Mouse (Mus musculus): Measurements from ENCODE around the gene Rbm47. TPM values are rescaled to one million over a fixed set of nuclear protein-coding genes. Genes with fewer than 3 reads are reported as not detected.

Gene Rbm47
- polyA plus RNA-seq, 1 experiment from 2014 or later: 2.0 TPM

DNA sequence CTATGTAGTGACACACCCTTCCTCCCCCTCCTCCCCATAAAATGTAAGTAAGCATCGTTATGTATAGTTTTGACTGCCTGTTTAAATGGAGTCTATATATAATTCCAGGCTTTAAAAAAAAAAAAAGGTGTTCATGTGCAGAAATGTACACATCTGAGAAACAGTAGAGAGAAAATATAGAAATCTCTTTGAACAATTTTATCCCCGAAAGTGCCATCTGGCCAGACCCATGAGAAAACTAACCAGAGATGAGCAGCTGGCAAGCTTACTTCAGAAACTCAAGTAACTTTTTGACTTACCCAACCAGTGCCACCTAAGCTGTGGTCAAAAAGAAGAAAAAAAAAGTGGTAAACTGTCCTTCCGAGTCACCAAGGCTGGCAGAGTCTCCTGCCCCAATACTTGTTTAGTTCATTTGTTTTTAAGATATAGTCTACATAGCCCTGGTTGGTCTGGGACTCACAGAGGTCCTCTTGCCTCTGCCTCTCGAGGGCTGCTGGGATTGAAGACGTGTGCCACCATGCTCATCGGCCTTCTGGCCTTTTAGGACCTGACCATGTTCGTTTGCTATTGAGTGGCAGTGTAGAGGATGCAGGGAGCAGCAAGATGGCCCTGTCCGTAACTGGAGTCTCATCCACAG is 4.3 kb downstream of the Rbm47 start:
- Histone ChIP-seq H3K9ac (replicated peaks; ENCODE audit: low read depth, low read length) (no peak overlapping the region), H3K27me3 (replicated peaks; ENCODE audit: control insufficient read depth, insufficient read depth, low read length) (no peaks in the 10 kb centered on the region), H3K27ac (ENCODE audit: low read length) (no peak overlapping the region), H3K4me1 (replicated peaks; ENCODE audit: control insufficient read depth, insufficient read depth, low read length) (no peaks in the 10 kb centered on the region), H3K9me3 (ENCODE audit: control insufficient read depth, low read length) (no peaks in the 10 kb centered on the region), H3K36me3 (ENCODE audit: control insufficient read depth, insufficient read depth) (no peaks in the 10 kb centered on the region), H3K4me2 (ENCODE audit: low read length) (no peak overlapping the region), H3K4me3 (replicated peaks; ENCODE audit: low read length) (no peak overlapping the region)
- no peak for ATAC-seq
- 92% methylated on average over 8 of the region's 8 CpGs for WGBS

DNA sequence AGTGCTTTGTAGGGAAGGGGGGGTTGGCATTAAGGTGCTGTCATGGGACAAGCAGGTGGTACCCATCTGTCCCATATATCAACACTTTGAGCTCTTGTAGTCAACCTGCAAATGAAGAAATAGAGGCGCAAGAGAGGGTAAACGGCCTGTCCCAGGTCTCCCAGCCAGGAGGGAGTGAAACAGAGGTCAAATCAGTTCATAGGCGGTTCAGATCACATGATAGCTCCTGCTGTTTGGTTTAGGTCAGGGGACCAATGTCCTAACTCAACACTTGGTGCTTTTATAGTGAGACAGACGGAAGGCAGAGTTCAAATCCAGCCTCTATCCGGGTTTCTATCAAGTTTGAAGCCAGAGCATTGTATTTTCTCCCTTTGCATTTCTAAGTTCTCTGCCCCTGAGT is 6.0 kb downstream of the Rbm47 start:
- H3K4me1 ChIP-seq (replicated peaks; ENCODE audit: control insufficient read depth, insufficient read depth, low read length): no peaks in the 10 kb centered on the region
- no peaks in the 10 kb centered on the region for H3K9me3 ChIP-seq (ENCODE audit: control insufficient read depth, low read length)
- no peaks in the 10 kb centered on the region for H3K36me3 ChIP-seq (ENCODE audit: control insufficient read depth, insufficient read depth)
- H3K4me3 ChIP-seq (replicated peaks; ENCODE audit: low read length): no peak overlapping the region
- H3K4me2 ChIP-seq (ENCODE audit: low read length): no peak overlapping the region
- WGBS: 88% methylated on average over 5 of the region's 5 CpGs
- H3K27ac ChIP-seq (ENCODE audit: low read length): no peak overlapping the region
- H3K27me3 ChIP-seq (replicated peaks; ENCODE audit: control insufficient read depth, insufficient read depth, low read length): no peaks in the 10 kb centered on the region
- no peak for ATAC-seq
- no peak overlapping the region for H3K9ac ChIP-seq (replicated peaks; ENCODE audit: low read depth, low read length)

- Histone ChIP-seq H3K9ac (replicated peaks; ENCODE audit: low read depth, low read length) (no peak overlapping the region), H3K4me1 (replicated peaks; ENCODE audit: control insufficient read depth, insufficient read depth, low read length) (no peaks in the 10 kb centered on the region), H3K9me3 (ENCODE audit: control insufficient read depth, low read length) (no peaks in the 10 kb centered on the region), H3K27ac (ENCODE audit: low read length) (no peak overlapping the region), H3K4me2 (ENCODE audit: low read length) (no peak overlapping the region), H3K36me3 (ENCODE audit: control insufficient read depth, insufficient read depth) (no peaks in the 10 kb centered on the region), H3K4me3 (replicated peaks; ENCODE audit: low read length) (no peak overlapping the region), H3K27me3 (replicated peaks; ENCODE audit: control insufficient read depth, insufficient read depth, low read length) (no peaks in the 10 kb centered on the region)
- 80% methylated on average over 4 of the region's 4 CpGs for whole genome bisulfite sequencing
- no peak for ATAC-seq
Observed at GRCm38 (mm10) chr5:66166193-66166629, 6.7 kb downstream of the Rbm47 start.

DNA sequence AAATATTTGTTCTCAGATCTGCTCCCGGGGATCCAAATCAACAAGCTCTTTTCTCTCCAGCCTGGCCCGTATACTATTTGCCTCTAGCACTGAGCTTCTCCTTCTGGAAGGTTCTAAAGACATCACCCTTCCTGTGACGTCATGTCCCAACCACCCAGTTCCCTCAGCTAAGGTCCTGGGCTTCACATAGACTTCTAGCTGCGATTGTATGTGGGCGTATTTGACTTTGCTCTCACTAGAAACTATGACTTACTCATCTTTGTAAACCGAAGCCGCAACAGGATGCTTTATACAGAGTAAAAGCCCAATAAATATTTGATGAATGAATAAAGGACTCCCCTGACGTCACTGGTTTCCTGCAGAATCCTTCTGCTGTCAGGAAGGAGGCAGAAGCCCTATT is 7.2 kb downstream of the Rbm47 start:
- no peaks in the 10 kb centered on the region for H3K27me3 ChIP-seq (replicated peaks; ENCODE audit: control insufficient read depth, insufficient read depth, low read length)
- no peak overlapping the region for H3K9ac ChIP-seq (replicated peaks; ENCODE audit: low read depth, low read length)
- 90% methylated on average over 8 of the region's 8 CpGs for WGBS

DNA sequence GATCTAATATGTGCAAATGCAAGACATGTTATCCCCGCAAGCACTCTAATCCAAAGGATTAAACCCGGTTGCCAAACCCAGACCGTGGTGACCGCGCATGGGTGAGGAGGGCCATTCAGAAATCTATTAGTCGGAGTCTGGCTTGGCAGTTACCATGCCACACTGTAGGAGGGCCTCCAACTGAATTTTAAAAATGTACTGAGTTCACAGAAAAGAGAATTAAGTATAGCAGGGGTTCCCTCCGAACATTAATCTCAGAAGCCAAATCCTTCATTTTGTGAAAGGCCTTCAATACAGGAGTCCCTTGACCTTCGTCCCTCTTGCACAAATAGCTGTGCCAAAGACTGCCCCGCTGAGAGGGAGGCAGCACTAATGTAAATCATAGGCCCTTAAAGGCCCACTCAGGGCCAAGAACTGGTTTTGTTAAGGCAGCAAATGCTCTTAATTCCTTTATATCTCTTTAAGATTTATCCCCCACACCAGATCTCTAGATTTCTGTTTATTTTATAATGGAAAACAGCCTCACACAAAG is 16.4 kb downstream of the Rbm47 start:
- ATAC-seq: peak; percentile 49; the same call in 1 of the 2 replicates
- 60% methylated on average over 9 of the region's 9 CpGs for WGBS
- no peak overlapping the region for H3K27ac ChIP-seq (ENCODE audit: low read length)

More for the DNA sequence above, 7.2 kb downstream of the Rbm47 start:
- Histone ChIP-seq H3K36me3 (ENCODE audit: control insufficient read depth, insufficient read depth) (no peaks in the 10 kb centered on the region), H3K4me1 (replicated peaks; ENCODE audit: control insufficient read depth, insufficient read depth, low read length) (no peaks in the 10 kb centered on the region), H3K4me3 (replicated peaks; ENCODE audit: low read length) (no peak overlapping the region), H3K9me3 (ENCODE audit: control insufficient read depth, low read length) (no peaks in the 10 kb centered on the region), H3K27ac (ENCODE audit: low read length) (no peak overlapping the region), H3K4me2 (ENCODE audit: low read length) (no peak overlapping the region)
- ATAC-seq: no peak

DNA sequence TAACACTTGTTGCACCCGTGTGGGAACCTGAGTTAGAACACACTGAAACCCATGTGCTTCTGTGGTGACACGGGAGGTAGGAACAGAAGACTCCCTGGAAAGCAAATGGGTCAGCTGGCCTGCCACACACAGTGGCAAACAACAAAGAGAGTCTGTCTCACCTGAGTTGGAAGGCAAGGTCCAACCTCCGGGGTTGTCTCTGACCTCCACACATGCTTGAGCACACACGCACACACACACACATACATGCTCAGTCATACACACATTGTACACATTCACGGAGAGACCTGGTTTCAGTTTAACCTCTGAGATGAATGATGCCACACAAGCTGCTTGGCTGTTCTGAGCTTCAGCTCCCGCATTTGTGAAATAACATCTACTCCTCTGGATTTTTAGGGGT is 18.3 kb downstream of the Rbm47 start:
- H3K27me3 ChIP-seq (replicated peaks; ENCODE audit: control insufficient read depth, insufficient read depth, low read length): peaks cover 17% of the 10 kb centered on the region
- 87% methylated on average over 6 of the region's 6 CpGs for WGBS

More for the DNA sequence above, 16.4 kb downstream of the Rbm47 start:
- H3K27me3 ChIP-seq (replicated peaks; ENCODE audit: control insufficient read depth, insufficient read depth, low read length): peaks cover 9% of the 10 kb centered on the region
- H3K4me2 ChIP-seq (ENCODE audit: low read length): no peak overlapping the region
- peaks cover 3% of the 10 kb centered on the region for H3K4me1 ChIP-seq (replicated peaks; ENCODE audit: control insufficient read depth, insufficient read depth, low read length)
- no peaks in the 10 kb centered on the region for H3K9me3 ChIP-seq (ENCODE audit: control insufficient read depth, low read length)
- no peak overlapping the region for H3K9ac ChIP-seq (replicated peaks; ENCODE audit: low read depth, low read length)
- no peaks in the 10 kb centered on the region for H3K36me3 ChIP-seq (ENCODE audit: control insufficient read depth, insufficient read depth)
- no peak overlapping the region for H3K4me3 ChIP-seq (replicated peaks; ENCODE audit: low read length)

GRCm38 (mm10) chr5:66153486-66153885 is 19.4 kb downstream of the Rbm47 start:
- WGBS: 29% methylated on average over 5 of the region's 5 CpGs
- no peak for ATAC-seq
- no peak overlapping the region for H3K4me3 ChIP-seq (replicated peaks; ENCODE audit: low read length)
- H3K36me3 ChIP-seq (ENCODE audit: control insufficient read depth, insufficient read depth): no peaks in the 10 kb centered on the region
- H3K9ac ChIP-seq (replicated peaks; ENCODE audit: low read depth, low read length): no peak overlapping the region
- H3K9me3 ChIP-seq (ENCODE audit: control insufficient read depth, low read length): no peaks in the 10 kb centered on the region
- no peak overlapping the region for H3K27ac ChIP-seq (ENCODE audit: low read length)
- peaks cover 27% of the 10 kb centered on the region for H3K27me3 ChIP-seq (replicated peaks; ENCODE audit: control insufficient read depth, insufficient read depth, low read length)
- peaks cover 15% of the 10 kb centered on the region for H3K4me1 ChIP-seq (replicated peaks; ENCODE audit: control insufficient read depth, insufficient read depth, low read length)
- H3K4me2 ChIP-seq (ENCODE audit: low read length): no peak overlapping the region

More for the DNA sequence above, 18.3 kb downstream of the Rbm47 start:
- H3K36me3 ChIP-seq (ENCODE audit: control insufficient read depth, insufficient read depth): no peaks in the 10 kb centered on the region
- H3K4me2 ChIP-seq (ENCODE audit: low read length): no peak overlapping the region
- H3K9ac ChIP-seq (replicated peaks; ENCODE audit: low read depth, low read length): no peak overlapping the region
- peaks cover 15% of the 10 kb centered on the region for H3K4me1 ChIP-seq (replicated peaks; ENCODE audit: control insufficient read depth, insufficient read depth, low read length)
- H3K9me3 ChIP-seq (ENCODE audit: control insufficient read depth, low read length): no peaks in the 10 kb centered on the region
- H3K27ac ChIP-seq (ENCODE audit: low read length): no peak overlapping the region
- ATAC-seq: no peak
- H3K4me3 ChIP-seq (replicated peaks; ENCODE audit: low read length): no peak overlapping the region

GRCm38 (mm10) chr5:66151301-66152188 is 21.4 kb downstream of the Rbm47 start:
- Histone ChIP-seq H3K4me1 (replicated peaks; ENCODE audit: control insufficient read depth, insufficient read depth, low read length) (peaks cover 15% of the 10 kb centered on the region), H3K36me3 (ENCODE audit: control insufficient read depth, insufficient read depth) (no peaks in the 10 kb centered on the region), H3K4me2 (ENCODE audit: low read length) (peak overlapping the region; percentile 81), H3K4me3 (replicated peaks; ENCODE audit: low read length) (peak overlapping the region; percentile 45), H3K9me3 (ENCODE audit: control insufficient read depth, low read length) (no peaks in the 10 kb centered on the region), H3K27ac (ENCODE audit: low read length) (no peak overlapping the region), H3K9ac (replicated peaks; ENCODE audit: low read depth, low read length) (peak overlapping the region; percentile 46), H3K27me3 (replicated peaks; ENCODE audit: control insufficient read depth, insufficient read depth, low read length) (peaks cover 28% of the 10 kb centered on the region)
- WGBS: 8% methylated on average over 37 of the region's 37 CpGs
- ATAC-seq: no peak

GRCm38 (mm10) chr5:66150706-66151300 is 22.1 kb downstream of the Rbm47 start:
- peaks cover 15% of the 10 kb centered on the region for H3K4me1 ChIP-seq (replicated peaks; ENCODE audit: control insufficient read depth, insufficient read depth, low read length)
- H3K4me2 ChIP-seq (ENCODE audit: low read length): peak overlapping the region; percentile 81
- no peak overlapping the region for H3K27ac ChIP-seq (ENCODE audit: low read length)
- ATAC-seq: peak; percentile 75
- H3K9ac ChIP-seq (replicated peaks; ENCODE audit: low read depth, low read length): peak overlapping the region; percentile 52
- peaks cover 28% of the 10 kb centered on the region for H3K27me3 ChIP-seq (replicated peaks; ENCODE audit: control insufficient read depth, insufficient read depth, low read length)
- no peaks in the 10 kb centered on the region for H3K9me3 ChIP-seq (ENCODE audit: control insufficient read depth, low read length)
- WGBS: under 1% methylated on average over 43 of the region's 43 CpGs
- peak overlapping the region; percentile 45 for H3K4me3 ChIP-seq (replicated peaks; ENCODE audit: low read length)
- no peaks in the 10 kb centered on the region for H3K36me3 ChIP-seq (ENCODE audit: control insufficient read depth, insufficient read depth)

All from forebrain, embryonic 16.5 days (tissue).